Mouse (Mus musculus): ENCODE data around the gene Krt82.

- TF ChIP-seq CTCF (IDR thresholded peaks at IDR 0.05) (no peak), POLR2A (IDR thresholded peaks at IDR 0.05; ENCODE audit: insufficient read depth, low read depth, low read length) (no peak), EP300 (IDR thresholded peaks at IDR 0.05; ENCODE audit: insufficient read depth, low read depth, low read length) (no peak)
Measured at GRCm38 (mm10) chr15:101544478-101544877, 6.0 kb downstream of the Krt82 start.
